Mouse (Mus musculus) ES-E14 (cell line): ENCODE data around the gene Iglon5. TPM values are rescaled to one million over a fixed set of nuclear protein-coding genes. Genes with fewer than 3 reads are reported as not detected.

ENCODE experiments used
- DNase-seq: peaks from one replicate; pipeline ENCODE4 v3.0.0-alpha.2; 2013; ENCODE audit warnings: low read depth, low spot score
- H3K27ac ChIP-seq: 2 replicates; pipeline ENCODE4 v1.5.1; 2012; ENCODE audit warnings: low read depth, mild to moderate bottlenecking, low read length, moderate library complexity, mixed read lengths; ENCODE audit not compliant: poor library complexity, insufficient read depth, severe bottlenecking
- H3K36me3 ChIP-seq: 2 replicates; pipeline ENCODE4 v1.6.1; 2012; ENCODE audit warnings: mild to moderate bottlenecking, low read length, moderate library complexity, mixed read lengths; ENCODE audit not compliant: control insufficient read depth, poor library complexity, insufficient read depth, severe bottlenecking
- H3K4me1 ChIP-seq, 2 experiments: fragments of 150-350 bp in 1 of 2; sonication (generic) in 1 of 2; 2 replicates each; pipeline ENCODE4 v1.6.1; 2012; ENCODE audit warnings: low read length in 2 of 2, mild to moderate bottlenecking in 1 of 2, mixed read lengths in 1 of 2; ENCODE audit not compliant: control insufficient read depth in 2 of 2, insufficient read depth in 2 of 2, poor library complexity in 1 of 2
- H3K4me3 ChIP-seq, 2 experiments: fragments of 150-350 bp in 1 of 2; sonication (generic) in 1 of 2; 2 replicates each; pipeline ENCODE4 v1.5.1; 2012; ENCODE audit warnings: low read length in 2 of 2, low read depth in 1 of 2, mild to moderate bottlenecking in 1 of 2, mixed read lengths in 1 of 2; ENCODE audit not compliant: insufficient read depth in 1 of 2, poor library complexity in 1 of 2, severe bottlenecking in 1 of 2
- H3K9ac ChIP-seq: 2 replicates; pipeline ENCODE4 v1.6.1; 2012; ENCODE audit warnings: low read depth, mild to moderate bottlenecking, low read length, mixed read lengths; ENCODE audit not compliant: poor library complexity, insufficient read depth, severe bottlenecking
- H3K9me3 ChIP-seq: fragments of 150-350 bp; sonication (generic); 2 replicates; pipeline ENCODE4 v1.6.1; 2012; ENCODE audit warnings: low read depth, mild to moderate bottlenecking, low read length; ENCODE audit not compliant: control insufficient read depth, insufficient read depth
- CHD2 ChIP-seq: IDR thresholded peaks from 2 replicates; pipeline ENCODE4 v1.6.1; 2014; ENCODE audit warnings: mild to moderate bottlenecking, low read depth, low read length, inconsistent platforms
- HCFC1 ChIP-seq: IDR thresholded peaks from 2 replicates; pipeline ENCODE4 v1.6.1; 2012; ENCODE audit warnings: low read length, inconsistent platforms, borderline replicate concordance; ENCODE audit not compliant: insufficient read depth
- MAFK ChIP-seq: IDR thresholded peaks from 2 replicates; pipeline ENCODE4 v1.6.1; 2014; ENCODE audit warnings: mild to moderate bottlenecking, low read depth, low read length, inconsistent platforms; ENCODE audit not compliant: insufficient read depth
- ZC3H11A ChIP-seq: IDR thresholded peaks from 2 replicates; pipeline ENCODE4 v1.6.1; 2012; ENCODE audit warnings: low read depth, mild to moderate bottlenecking, inconsistent platforms, low read length, borderline replicate concordance
- ZNF384 ChIP-seq: IDR thresholded peaks from 2 replicates; pipeline ENCODE4 v1.6.1; 2012; ENCODE audit warnings: low read depth, low read length, inconsistent platforms
- in situ Hi-C, 2 experiments: fragments of 600-800 bp; cut with MboI; formaldehyde crosslinking; loops; one replicate each; pipeline ENCODE4 v1.15.1; 2025; ENCODE audit warnings: low sequenced_read_pairs in 2 of 2, inconsistent platforms in 1 of 2; ENCODE audit not compliant: unreplicated experiment in 2 of 2
- total RNA-seq: library from RNA; depleted of rRNA; stranded (reverse); fragments of 300-350 nt; gene quantifications from 2 replicates; pipeline ENCODE4 v1.2.3, GENCODE M21; 2012

The Iglon5 gene
- total RNA-seq, 1 experiment: 1.7 TPM

DNA sequence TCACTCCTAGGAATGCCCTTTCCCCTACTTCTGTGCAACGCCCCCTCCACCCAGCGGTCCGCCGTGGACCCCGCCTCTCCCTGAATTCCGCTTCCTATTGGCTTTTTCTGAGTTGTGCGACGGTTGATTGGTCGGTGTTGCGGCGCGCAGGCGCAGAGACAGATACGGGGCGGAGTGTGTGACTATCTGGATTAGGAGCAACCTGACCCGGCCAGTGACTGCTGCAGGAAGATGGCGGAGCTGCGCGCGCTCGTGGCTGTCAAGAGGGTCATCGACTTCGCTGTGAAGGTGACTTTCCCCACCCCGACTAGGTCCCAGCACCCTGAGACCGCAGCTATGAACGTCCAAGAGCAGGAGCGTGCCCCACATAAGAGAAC lies 46.0 kb downstream of the Iglon5 start, which contains the start of the genes Etfb and Gm45233:
Etfb (plus strand) TSS at position 167 of the 377 bp plus-strand sequence.
Gm45233 (plus strand) TSS at position 212 of the 377 bp plus-strand sequence.
- peak; percentile 94 for DNase-seq
- H3K9me3 ChIP-seq: no peaks in the 10 kb centered on the region
- H3K36me3 ChIP-seq: no peaks in the 10 kb centered on the region
- in situ Hi-C loops: no loop called here
- H3K27ac ChIP-seq: peak within 1 kb of the TSS; percentile 46; the same call in 1 of the 2 replicates
- peak within 1 kb of the TSS; percentile 68 to 85 for H3K4me3 ChIP-seq
- peak within 1 kb of the TSS; percentile 81 for H3K9ac ChIP-seq
- no peak for TF ChIP-seq HCFC1
- peak; percentile 58; the same call in 1 of the 2 replicates for TF ChIP-seq CHD2
- peaks cover 0 to 6% of the 10 kb centered on the region in 2 experiments; a peak in 3 of 4 replicates for H3K4me1 ChIP-seq

DNA sequence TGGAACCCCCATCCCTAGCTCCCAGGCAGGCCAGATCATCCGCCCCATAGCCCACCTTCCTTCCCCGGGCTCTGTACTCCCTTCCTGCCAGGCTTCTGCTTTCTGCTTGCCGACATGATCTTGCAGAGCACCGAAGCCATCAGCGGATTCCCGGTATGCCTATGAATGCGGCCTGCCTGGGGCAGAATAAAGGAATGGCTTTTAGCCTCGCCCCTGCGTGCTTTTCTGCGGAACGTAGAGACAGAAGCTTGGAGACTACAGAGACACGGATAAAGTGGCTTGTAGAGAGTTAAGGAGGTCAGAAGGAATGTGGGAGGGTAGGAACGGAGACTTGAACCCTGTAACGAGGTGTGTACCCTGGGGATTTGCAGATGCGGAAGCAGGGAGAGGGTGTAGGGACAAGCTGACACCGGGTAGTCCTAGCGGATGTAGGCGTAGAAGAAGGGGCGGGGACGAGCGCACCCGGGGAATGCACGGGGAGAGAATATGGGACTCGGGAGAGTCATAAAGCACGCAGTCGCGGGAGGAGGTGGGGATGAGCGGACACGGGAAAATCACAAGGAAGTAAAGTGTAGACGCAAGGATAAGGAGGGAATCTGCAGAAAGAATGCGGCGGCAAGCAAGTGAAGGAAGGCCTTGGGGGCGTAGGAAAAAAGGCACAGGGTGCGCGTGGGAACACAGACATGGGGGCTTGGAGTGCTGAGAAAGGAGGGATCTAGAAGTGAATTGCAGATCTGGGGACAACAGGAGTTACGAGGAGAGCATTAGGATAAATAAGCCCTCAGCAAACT lies 46.6 kb downstream of the Iglon5 start:
- H3K4me1 ChIP-seq: peaks cover 0 to 6% of the 10 kb centered on the region in 2 experiments; a peak in 3 of 4 replicates
- H3K4me3 ChIP-seq: peak overlapping the region; percentile 67 to 85
- DNase-seq: peak; percentile 56
- no peaks in the 10 kb centered on the region for H3K36me3 ChIP-seq
- peak overlapping the region; percentile 64 for H3K9ac ChIP-seq
- H3K27ac ChIP-seq: peak overlapping the region; percentile 46; the same call in 1 of the 2 replicates
- H3K9me3 ChIP-seq: no peaks in the 10 kb centered on the region
- TF ChIP-seq HCFC1 (no peak), ZNF384 (no peak), ZC3H11A (no peak), MAFK (no peak), CHD2 (no peak)
- in situ Hi-C loops: no loop called here

DNA sequence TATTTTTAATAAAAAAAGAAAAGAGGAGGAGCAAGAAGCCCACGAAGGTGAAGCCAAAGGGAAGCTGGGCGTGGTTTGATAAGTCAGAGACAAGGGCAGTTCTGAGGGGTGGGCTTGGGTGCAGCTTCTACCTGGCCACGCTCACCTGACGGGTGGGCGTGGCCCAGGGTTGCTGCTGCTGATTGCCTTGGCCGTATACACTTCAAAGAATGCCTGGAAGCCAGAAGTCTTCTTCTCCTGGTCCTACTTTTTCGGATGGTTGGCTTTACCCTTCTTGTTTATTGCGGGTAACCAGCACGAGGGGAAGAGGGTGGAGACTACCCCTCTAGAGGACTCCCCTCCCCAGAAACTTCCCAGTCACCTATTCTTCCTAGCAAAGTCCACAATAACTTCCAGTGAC lies 47.2 kb downstream of the Iglon5 start:
- DNase-seq: no peak

DNA sequence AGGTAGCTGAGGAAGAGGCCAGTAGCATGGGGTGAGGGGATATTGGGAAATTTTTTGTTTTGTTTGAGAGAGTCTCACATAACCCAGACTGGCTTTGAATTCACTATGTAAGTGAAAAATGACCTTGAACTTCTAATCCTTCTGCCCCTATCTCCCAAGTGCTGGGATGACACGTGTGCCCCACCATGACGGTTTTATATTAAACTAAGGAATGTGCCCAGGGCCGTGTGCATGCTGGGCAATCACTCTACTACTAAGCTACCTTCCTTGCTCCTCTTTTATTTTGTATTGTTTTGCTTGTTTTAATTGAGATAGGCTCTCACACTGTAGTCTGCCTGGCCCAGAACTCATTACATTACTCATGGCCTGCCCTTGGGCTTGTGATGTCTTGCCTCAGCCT lies 48.8 kb downstream of the Iglon5 start:
- Histone ChIP-seq H3K4me3 (no peak overlapping the region), H3K9ac (no peak overlapping the region), H3K27ac (no peak overlapping the region), H3K36me3 (no peaks in the 10 kb centered on the region), H3K4me1 (peaks cover 0 to 6% of the 10 kb centered on the region in 2 experiments; a peak in 2 of 4 replicates), H3K9me3 (no peaks in the 10 kb centered on the region)
- no peak for DNase-seq
- in situ Hi-C loops: no loop called here
- TF ChIP-seq CHD2 (no peak), ZNF384 (no peak), MAFK (no peak), HCFC1 (no peak), ZC3H11A (no peak)

More for the DNA sequence above, 47.2 kb downstream of the Iglon5 start:
- Histone ChIP-seq H3K27ac (no peak overlapping the region; the same call in 1 of the 2 replicates), H3K4me3 (peak overlapping the region; percentile 67 to 85), H3K36me3 (no peaks in the 10 kb centered on the region), H3K9ac (peak overlapping the region; percentile 8; the same call in 1 of the 2 replicates), H3K4me1 (peaks cover 0 to 6% of the 10 kb centered on the region in 2 experiments; a peak in 2 of 4 replicates), H3K9me3 (no peaks in the 10 kb centered on the region)
- TF ChIP-seq HCFC1 (no peak), ZC3H11A (no peak), ZNF384 (no peak), MAFK (no peak), CHD2 (no peak)
- in situ Hi-C loops: no loop called here

DNA sequence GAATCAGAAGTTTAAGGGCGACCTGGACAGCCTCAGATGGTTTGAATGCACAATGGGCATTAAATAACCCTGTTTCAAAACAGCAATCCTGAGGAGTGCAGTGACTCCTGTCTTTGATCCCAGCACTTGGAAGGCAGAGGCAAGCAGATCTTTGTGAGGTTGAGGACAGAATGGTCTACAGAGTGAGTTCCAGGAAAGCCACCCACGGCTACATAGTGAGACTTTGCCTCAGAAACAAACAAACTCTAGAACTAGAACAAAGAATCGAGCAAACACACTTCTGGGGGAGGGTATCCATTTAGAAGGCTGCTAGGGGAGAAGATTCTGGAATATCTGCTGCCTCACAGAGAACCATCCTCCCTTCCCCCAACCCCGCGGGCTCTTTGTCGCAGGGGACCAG lies 49.4 kb downstream of the Iglon5 start, which contains the start of gene Cldnd2:
Cldnd2 (plus strand) TSS at position 301 of the 400 bp plus-strand sequence.
- no peaks in the 10 kb centered on the region for H3K36me3 ChIP-seq
- in situ Hi-C loops: no loop called here
- no peaks in the 10 kb centered on the region for H3K9me3 ChIP-seq
- no peak for TF ChIP-seq ZC3H11A
- TF ChIP-seq MAFK: no peak
- no peak for TF ChIP-seq CHD2
- no peak for TF ChIP-seq HCFC1
- TF ChIP-seq ZNF384: no peak
- H3K4me1 ChIP-seq: peaks cover 0 to 6% of the 10 kb centered on the region in 2 experiments; a peak in 2 of 4 replicates
- DNase-seq: no peak
- no peak within 1 kb of the TSS for H3K9ac ChIP-seq
- no peak within 1 kb of the TSS for H3K27ac ChIP-seq
- no peak within 1 kb of the TSS for H3K4me3 ChIP-seq
